Mouse (Mus musculus): ENCODE data around the gene Ing5.

- no peak for TF ChIP-seq POLR2A (IDR thresholded peaks at IDR 0.05; ENCODE audit: low read depth, low read length)
- TF ChIP-seq CTCF (conservative IDR thresholded peaks at IDR 0.05; ENCODE audit: insufficient read depth, insufficient read length, low read depth, low read length): no peak
Observed at GRCm38 (mm10) chr1:93835211-93835610, 31.4 kb downstream of the Ing5 start.

Data from kidney, adult 2 months (tissue).